Comparison of ENCODE assay signal across 7 mouse cellular contexts in genomic region chr17:53478858-53479603, GRCm38 (mm10). TPM values are rescaled to one million over a fixed set of nuclear protein-coding genes. Genes with fewer than 3 reads are reported as not detected.
A peak's percentile ranks its signal among the peaks of the same experiment; 100 is the strongest.
DNase-seq lines count a peak whose midpoint lies in the region; ATAC-seq lines count a peak whose summit lies in the region.

Rab5a (plus strand) TSS chr17:53479234.

- H3K4me1 ChIP-seq in embryonic facial prominence, embryonic 12.5 days, result peaks cover 14% of the 10 kb centered on the region
- peaks cover 4% of the 10 kb centered on the region; the same call in 1 of the 2 replicates for H3K4me1 ChIP-seq in limb, embryonic 11.5 days (ENCODE audit: control insufficient read depth, insufficient read depth, low read length)
- H3K4me1 ChIP-seq in midbrain, embryonic 14.5 days (ENCODE audit: control insufficient read depth, insufficient read depth, low read length), result peaks cover 17% of the 10 kb centered on the region

- peak within 1 kb of the TSS; percentile 95 for H3K9ac ChIP-seq in embryonic facial prominence, embryonic 12.5 days
- H3K9ac ChIP-seq in limb, embryonic 11.5 days (ENCODE audit: low read length), result peak within 1 kb of the TSS; percentile 90
- H3K9ac ChIP-seq in midbrain, embryonic 14.5 days (replicated peaks; ENCODE audit: low read length), result peak within 1 kb of the TSS; percentile 95

- under 1% methylated on average over 73 of the region's 82 CpGs for WGBS in embryonic facial prominence, embryonic 12.5 days
- WGBS in limb, embryonic 11.5 days, result under 1% methylated on average over 56 of the region's 82 CpGs
- WGBS in midbrain, embryonic 14.5 days, result under 1% methylated on average over 70 of the region's 82 CpGs

- ATAC-seq in embryonic facial prominence, embryonic 12.5 days (ENCODE audit: insufficient number of reproducible peaks, insufficient read depth, low FRiP score, low TSS enrichment), result peak; percentile 97
- peak; percentile 96 for ATAC-seq in limb, embryonic 11.5 days (ENCODE audit: insufficient number of reproducible peaks, low FRiP score, low TSS enrichment, low read depth)
- peak; percentile 98 for ATAC-seq in midbrain, embryonic 14.5 days (ENCODE audit: low FRiP score, low TSS enrichment)

- peak within 1 kb of the TSS; percentile 68 for H3K4me2 ChIP-seq in embryonic facial prominence, embryonic 12.5 days (replicated peaks)
- peak within 1 kb of the TSS; percentile 64 for H3K4me2 ChIP-seq in limb, embryonic 11.5 days (ENCODE audit: low read depth, severe bottlenecking)
- H3K4me2 ChIP-seq in midbrain, embryonic 14.5 days (ENCODE audit: low read length), result peak within 1 kb of the TSS; percentile 90

- no peaks in the 10 kb centered on the region for H3K9me3 ChIP-seq in embryonic facial prominence, embryonic 12.5 days
- no peaks in the 10 kb centered on the region for H3K9me3 ChIP-seq in limb, embryonic 11.5 days (ENCODE audit: control insufficient read depth, low read length)
- no peaks in the 10 kb centered on the region for H3K9me3 ChIP-seq in midbrain, embryonic 14.5 days (ENCODE audit: control insufficient read depth, low read length)

- H3K27ac ChIP-seq in embryonic facial prominence, embryonic 12.5 days, result peak within 1 kb of the TSS; percentile 98
- H3K27ac ChIP-seq in limb, embryonic 11.5 days (replicated peaks; ENCODE audit: low read depth, low read length), result peak within 1 kb of the TSS; percentile 95
- H3K27ac ChIP-seq in midbrain, embryonic 14.5 days (replicated peaks; ENCODE audit: low read depth, low read length), result peak within 1 kb of the TSS; percentile 99

- DNase-seq in adrenal gland, postnatal 25 days, result peak; percentile 100
- DNase-seq in heart, adult 11 months, result peak; percentile 100
- peak; percentile 100 for DNase-seq in kidney, adult 18-20 months
- peak; percentile 98 for DNase-seq in limb, embryonic 11.5 days (ENCODE audit: low spot score)
- peak; percentile 100 for DNase-seq in midbrain, embryonic 14.5 days
- peak; percentile 98 to 99 for DNase-seq in spleen, adult 18-20 months

- peak within 1 kb of the TSS; percentile 97 for H3K4me3 ChIP-seq in embryonic facial prominence, embryonic 12.5 days
- peak within 1 kb of the TSS; percentile 88 for H3K4me3 ChIP-seq in limb, embryonic 11.5 days (ENCODE audit: low read depth, low read length)
- peak within 1 kb of the TSS; percentile 96 for H3K4me3 ChIP-seq in midbrain, embryonic 14.5 days (replicated peaks; ENCODE audit: low read depth, low read length)

- no peaks in the 10 kb centered on the region for H3K36me3 ChIP-seq in embryonic facial prominence, embryonic 12.5 days
- H3K36me3 ChIP-seq in limb, embryonic 11.5 days (ENCODE audit: control insufficient read depth, insufficient read depth, low read length), result no peaks in the 10 kb centered on the region
- 0 out of 2 replicates have a peak, but pooled peaks cover under 1% of the 10 kb centered on the region for H3K36me3 ChIP-seq in midbrain, embryonic 14.5 days (ENCODE audit: control insufficient read depth, insufficient read depth, low read length)

- no peaks in the 10 kb centered on the region for H3K27me3 ChIP-seq in embryonic facial prominence, embryonic 12.5 days
- no peaks in the 10 kb centered on the region for H3K27me3 ChIP-seq in limb, embryonic 11.5 days (ENCODE audit: control insufficient read depth, insufficient read depth, low read length)
- H3K27me3 ChIP-seq in midbrain, embryonic 14.5 days (ENCODE audit: control insufficient read depth, insufficient read depth, low read length), result no peaks in the 10 kb centered on the region

RNA-seq across cellular contexts. Expression of gene Rab5a, which starts in this region (rescaled TPM):
- 101 and 109 TPM in 2 replicates for total RNA-seq in adrenal gland, postnatal 25 days (2021)
- polyA plus RNA-seq in embryonic facial prominence, embryonic 12.5 days (2016; fragmentation: Nextera tagmentation; extraction: Ambion mirVana), result 93.0 and 100 TPM in 2 replicates
- 75.1 and 81.6 TPM in 2 replicates for polyA plus RNA-seq in limb, embryonic 11.5 days (2014; fragmentation: Nextera tagmentation; extraction: Ambion mirVana)
- 105 and 110 TPM in 2 replicates for polyA plus RNA-seq in midbrain, embryonic 14.5 days (2014; fragmentation: Nextera tagmentation; extraction: Ambion mirVana)

Comparison
In these comparisons a context has a peak if more than half of its experiments do, and no peak if none do; other contexts are left out.
1. Peak in every context shown above with its lines: DNase-seq, ATAC-seq, H3K4me3 ChIP-seq and H3K27ac ChIP-seq.